Mouse (Mus musculus) hindbrain, embryonic 14.5 days (tissue): ENCODE data around the gene Eif4g3. TPM values are rescaled to one million over a fixed set of nuclear protein-coding genes. Genes with fewer than 3 reads are reported as not detected.

Source experiments
- ATAC-seq: fragments of 200-750 bp; cut with Nextera tagmentation; 2 replicates; pipeline ENCODE4 v1.8.0; 2017; ENCODE audit warnings: moderate number of reproducible peaks, mild to moderate bottlenecking, moderate TSS enrichment, moderate library complexity; ENCODE audit not compliant: low FRiP score
- DNase-seq: peaks from one replicate; pipeline ENCODE4 v3.0.0-alpha.2; 2015; ENCODE audit warnings: low spot score
- H3K27ac ChIP-seq: fragments of 300-500 bp; sonication (generic); 2 replicates; pipeline ENCODE4 v1.5.1; 2014; ENCODE audit warnings: mild to moderate bottlenecking, moderate library complexity
- H3K27me3 ChIP-seq: fragments of 300-500 bp; sonication (generic); 2 replicates; pipeline ENCODE4 v1.6.1; 2014; ENCODE audit warnings: mild to moderate bottlenecking, low read length, mixed read lengths; ENCODE audit not compliant: control insufficient read depth, insufficient read depth
- H3K36me3 ChIP-seq: fragments of 300-500 bp; sonication (generic); replicated peaks from 2 replicates; pipeline ENCODE4 v1.6.1; 2014; ENCODE audit not compliant: control insufficient read depth, insufficient read depth
- H3K4me1 ChIP-seq: fragments of 300-500 bp; sonication (generic); replicated peaks from 2 replicates; pipeline ENCODE4 v1.6.1; 2014; ENCODE audit warnings: antibody characterized with exemption, low read length, mixed read lengths; ENCODE audit not compliant: control insufficient read depth, insufficient read depth
- H3K4me2 ChIP-seq: fragments of 300-500 bp; sonication (generic); replicated peaks from 2 replicates; pipeline ENCODE4 v1.6.1; 2014; ENCODE audit warnings: mild to moderate bottlenecking, moderate library complexity
- H3K4me3 ChIP-seq: fragments of 300-500 bp; sonication (generic); replicated peaks from 2 replicates; pipeline ENCODE4 v1.5.1; 2014; ENCODE audit warnings: mild to moderate bottlenecking, low read length
- H3K9ac ChIP-seq: fragments of 300-500 bp; sonication (generic); 2 replicates; pipeline ENCODE4 v1.6.1; 2014
- H3K9me3 ChIP-seq: fragments of 300-500 bp; sonication (generic); 2 replicates; pipeline ENCODE4 v1.6.1; 2016; ENCODE audit warnings: low read length; ENCODE audit not compliant: control insufficient read depth
- WGBS: fragments of 180-500 bp; shearing (Covaris S2); extraction: QIAGEN DNeasy Blood & Tissue Kit; methylation state at CpG from one replicate; pipeline ENCODE4 v1.1.7; 2014; 5-methylcytosine and 5-hydroxymethylcytosine counted together
- polyA plus RNA-seq: library from polyadenylated mRNA; unstranded; fragments of >200 nt; fragmentation: Nextera tagmentation; extraction: Ambion mirVana; gene quantifications from 2 replicates; pipeline ENCODE4 v1.2.1, GENCODE M21; 2014

Eif4g3 gene
- polyA plus RNA-seq, 1 experiment from 2014 or later, result 65.3 TPM

- ATAC-seq, result no peak
- H3K27ac ChIP-seq, result no peak overlapping the region
- H3K4me2 ChIP-seq, result no peak overlapping the region
- H3K4me1 ChIP-seq, result no peaks in the 10 kb centered on the region
- DNase-seq, result no peak
- WGBS, result 82% methylated on average over 1 of the region's 1 CpGs
- no peak overlapping the region for H3K9ac ChIP-seq
- no peaks in the 10 kb centered on the region for H3K9me3 ChIP-seq
- no peak overlapping the region for H3K4me3 ChIP-seq
- H3K36me3 ChIP-seq, result no peaks in the 10 kb centered on the region
- no peaks in the 10 kb centered on the region for H3K27me3 ChIP-seq
These were observed 10.0 kb upstream of the Eif4g3 start for GRCm38 (mm10) chr4:137982869-137983268.

- DNase-seq (no peak), ATAC-seq (no peak)
- H3K27me3 ChIP-seq, result no peaks in the 10 kb centered on the region
- WGBS, result 39% methylated on average over 10 of the region's 10 CpGs
- no peaks in the 10 kb centered on the region for H3K9me3 ChIP-seq
- no peak overlapping the region for H3K27ac ChIP-seq
- no peak overlapping the region for H3K9ac ChIP-seq
- H3K4me3 ChIP-seq, result no peak overlapping the region
- H3K4me2 ChIP-seq, result no peak overlapping the region
- H3K4me1 ChIP-seq, result no peaks in the 10 kb centered on the region
- no peaks in the 10 kb centered on the region for H3K36me3 ChIP-seq
These were observed 8.6 kb upstream of the Eif4g3 start for GRCm38 (mm10) chr4:137984212-137984611.

GRCm38 (mm10) chr4:137984746-137985145, 8.1 kb upstream of the Eif4g3 start:
- Histone ChIP-seq H3K4me1 (no peaks in the 10 kb centered on the region), H3K9me3 (no peaks in the 10 kb centered on the region), H3K9ac (no peak overlapping the region), H3K4me2 (no peak overlapping the region), H3K27ac (no peak overlapping the region), H3K36me3 (no peaks in the 10 kb centered on the region), H3K4me3 (no peak overlapping the region), H3K27me3 (no peaks in the 10 kb centered on the region)
- no peak for DNase-seq
- WGBS, result 79% methylated on average over 5 of the region's 5 CpGs
- no peak for ATAC-seq

DNA sequence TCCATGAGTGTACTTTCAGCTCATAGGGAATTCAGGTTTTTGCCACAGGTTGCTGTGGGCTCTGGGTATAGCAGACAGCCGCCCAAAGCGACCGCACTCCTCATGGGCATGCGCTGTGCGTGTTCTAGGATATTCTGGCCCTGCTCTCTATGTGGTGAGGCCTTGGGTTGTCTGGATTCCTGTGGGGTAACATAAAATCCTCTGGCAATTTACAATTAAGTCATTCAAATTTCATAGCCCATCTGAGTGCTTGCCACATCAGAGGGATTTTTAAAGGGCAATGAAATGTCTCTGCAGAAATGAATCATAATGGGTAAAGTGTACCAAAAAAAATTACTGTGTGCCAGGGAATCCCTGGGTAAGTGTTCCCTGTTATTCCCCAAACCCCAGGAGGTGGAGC, 3.4 kb upstream of the Eif4g3 start:
- WGBS, result 84% methylated on average over 5 of the region's 5 CpGs
- no peak overlapping the region for H3K27ac ChIP-seq

DNA sequence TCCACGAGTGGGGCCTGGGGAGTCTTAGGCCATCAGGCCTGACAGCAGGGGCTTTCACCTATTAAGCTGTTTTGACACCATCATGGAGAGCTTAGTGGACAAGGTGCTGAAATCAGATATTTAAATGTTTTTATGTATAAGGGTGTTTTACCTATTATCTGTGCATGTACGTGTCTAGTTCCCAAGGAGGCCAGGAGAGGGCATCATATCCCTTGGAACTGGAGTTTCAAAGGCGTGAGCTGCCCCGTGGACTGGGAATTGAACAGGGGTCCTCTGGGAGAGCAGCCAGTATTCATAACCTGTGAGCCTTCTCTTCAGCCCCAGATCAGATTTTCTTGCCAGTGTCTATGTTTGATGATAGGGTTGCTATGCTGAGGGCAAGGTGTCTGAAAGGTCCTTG, 2.4 kb upstream of the Eif4g3 start:
- no peak for DNase-seq
- no peaks in the 10 kb centered on the region for H3K9me3 ChIP-seq
- peaks cover 15% of the 10 kb centered on the region for H3K4me1 ChIP-seq
- no peaks in the 10 kb centered on the region for H3K27me3 ChIP-seq
- no peak overlapping the region for H3K4me2 ChIP-seq
- ATAC-seq, result no peak
- H3K9ac ChIP-seq, result no peak overlapping the region
- H3K27ac ChIP-seq, result no peak overlapping the region
- no peak overlapping the region for H3K4me3 ChIP-seq
- WGBS, result 80% methylated on average over 4 of the region's 4 CpGs
- no peaks in the 10 kb centered on the region for H3K36me3 ChIP-seq

More for the DNA sequence above, 3.4 kb upstream of the Eif4g3 start:
- Histone ChIP-seq H3K9me3 (no peaks in the 10 kb centered on the region), H3K4me2 (no peak overlapping the region), H3K9ac (no peak overlapping the region), H3K36me3 (no peaks in the 10 kb centered on the region), H3K4me3 (no peak overlapping the region), H3K4me1 (peaks cover 5% of the 10 kb centered on the region), H3K27me3 (no peaks in the 10 kb centered on the region)
- no peak for DNase-seq
- ATAC-seq, result no peak

DNA sequence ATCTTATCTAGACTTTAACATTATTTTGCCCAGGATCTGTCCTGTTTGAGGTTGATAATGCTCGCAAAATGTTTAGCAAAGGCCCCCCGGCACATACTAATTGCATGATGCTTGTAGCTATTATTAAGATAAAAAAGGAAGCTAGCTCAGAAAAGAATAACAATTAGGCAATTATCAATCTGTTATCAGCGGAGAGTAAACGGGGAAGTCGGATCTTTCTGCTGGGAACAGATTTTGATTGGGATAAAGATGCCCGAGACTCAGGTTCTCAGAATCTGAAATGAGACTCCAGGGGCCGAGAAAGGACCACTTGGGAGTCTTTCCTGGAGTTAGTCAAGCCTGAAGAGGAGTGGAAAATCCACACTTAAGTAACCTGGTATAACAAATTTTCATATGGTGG, 1.6 kb upstream of the Eif4g3 start:
- Histone ChIP-seq H3K27me3 (no peaks in the 10 kb centered on the region), H3K36me3 (no peaks in the 10 kb centered on the region; the same call in 1 of the 2 replicates), H3K4me3 (no peak overlapping the region), H3K9ac (no peak overlapping the region), H3K4me1 (peaks cover 23% of the 10 kb centered on the region), H3K27ac (no peak overlapping the region), H3K4me2 (no peak overlapping the region), H3K9me3 (no peaks in the 10 kb centered on the region)
- DNase-seq (no peak), ATAC-seq (no peak)
- 57% methylated on average over 7 of the region's 7 CpGs for WGBS

- WGBS, result under 1% methylated on average over 54 of the region's 59 CpGs
- peak; percentile 100 for DNase-seq
These were observed 503 bp downstream of the Eif4g3 start for GRCm38 (mm10) chr4:137993291-137993758.

DNA sequence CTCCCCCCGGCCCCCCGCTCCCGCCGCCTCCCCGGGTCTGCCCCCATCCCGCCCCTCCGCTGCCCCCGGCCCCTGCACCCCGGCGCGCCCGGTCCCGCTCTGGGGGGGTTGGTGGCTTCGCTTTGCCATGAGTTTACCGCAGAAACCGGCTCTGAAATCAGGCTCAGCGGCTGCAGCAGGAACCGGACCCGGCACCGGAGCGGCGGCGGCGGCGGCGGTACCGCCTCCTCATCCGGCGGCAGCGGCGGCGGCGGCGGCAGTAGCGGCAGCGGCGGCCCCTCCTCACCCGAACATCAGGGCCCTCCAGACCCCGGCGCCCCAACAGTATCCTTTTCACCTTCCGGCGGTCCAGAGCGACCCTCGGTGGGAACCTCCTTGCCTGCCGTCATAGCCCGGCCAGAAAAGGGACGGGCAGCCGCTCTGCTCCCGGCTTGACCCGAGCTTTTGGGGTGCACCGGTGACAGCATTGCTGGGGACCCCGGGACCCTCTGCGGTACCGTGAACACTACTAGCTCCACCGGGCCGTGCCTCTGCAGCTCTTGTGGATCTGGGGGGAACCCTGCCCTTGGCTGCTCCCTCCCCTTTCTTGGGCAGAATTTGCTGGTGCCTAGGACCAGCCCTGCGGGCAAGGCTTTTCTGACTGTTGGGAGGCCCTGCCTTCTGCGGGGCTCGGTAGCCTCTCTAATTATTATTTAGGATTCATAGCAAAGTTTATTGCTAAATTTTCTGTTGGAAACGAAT, 1.2 kb downstream of the Eif4g3 start:
- DNase-seq (no peak), ATAC-seq (no peak; the same call in 1 of the 2 replicates)
- peak overlapping the region; percentile 90 for H3K4me2 ChIP-seq
- H3K4me1 ChIP-seq, result peaks cover 33% of the 10 kb centered on the region
- peak overlapping the region; percentile 87 for H3K9ac ChIP-seq
- H3K9me3 ChIP-seq, result no peaks in the 10 kb centered on the region
- H3K36me3 ChIP-seq, result peaks cover 5% of the 10 kb centered on the region
- H3K27me3 ChIP-seq, result no peaks in the 10 kb centered on the region
- H3K4me3 ChIP-seq, result peak overlapping the region; percentile 69
- under 1% methylated on average over 48 of the region's 60 CpGs for WGBS
- H3K27ac ChIP-seq, result peak overlapping the region; percentile 95

More at GRCm38 (mm10) chr4:137993291-137993758, 503 bp downstream of the Eif4g3 start:
- no peaks in the 10 kb centered on the region for H3K27me3 ChIP-seq
- H3K9ac ChIP-seq, result peak overlapping the region; percentile 87
- peak overlapping the region; percentile 90 for H3K4me2 ChIP-seq
- H3K36me3 ChIP-seq, result no peaks in the 10 kb centered on the region; the same call in 1 of the 2 replicates
- H3K4me3 ChIP-seq, result peak overlapping the region; percentile 69
- peaks cover 33% of the 10 kb centered on the region for H3K4me1 ChIP-seq
- peak; percentile 93 for ATAC-seq
- no peaks in the 10 kb centered on the region for H3K9me3 ChIP-seq
- peak overlapping the region; percentile 95 for H3K27ac ChIP-seq

- no peak for DNase-seq
- Histone ChIP-seq H3K4me2 (peak overlapping the region; percentile 90), H3K27ac (peak overlapping the region; percentile 95; the same call in 1 of the 2 replicates), H3K9ac (peak overlapping the region; percentile 87), H3K4me1 (peaks cover 33% of the 10 kb centered on the region), H3K36me3 (peaks cover 12% of the 10 kb centered on the region), H3K4me3 (peak overlapping the region; percentile 69), H3K27me3 (no peaks in the 10 kb centered on the region), H3K9me3 (no peaks in the 10 kb centered on the region)
- no peak for ATAC-seq
- 41% methylated on average over 12 of the region's 12 CpGs for WGBS
These were observed 1.9 kb downstream of the Eif4g3 start for GRCm38 (mm10) chr4:137994562-137995336.
